Mouse (Mus musculus): ENCODE results near the gene Hoxd1.

DNA sequence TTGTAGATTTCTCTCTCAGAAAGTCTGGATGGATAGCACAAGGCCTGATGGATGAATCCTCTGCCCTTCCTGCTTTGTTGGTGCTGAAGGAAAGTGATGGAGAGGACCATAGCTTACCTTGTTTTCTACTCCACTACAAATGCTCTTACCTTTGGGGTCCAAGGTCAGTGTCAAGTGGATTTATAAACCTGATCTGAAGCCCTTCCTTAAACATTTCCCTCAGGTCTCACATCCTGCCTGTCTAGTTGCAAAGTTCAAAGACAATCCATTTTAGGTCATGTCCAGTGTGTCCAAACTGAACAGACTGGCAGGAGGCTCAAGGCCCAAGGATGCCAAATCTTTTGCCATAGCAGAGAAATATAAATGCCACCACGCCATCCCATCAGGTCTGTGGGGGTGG lies 10.9 kb upstream of the Hoxd1 start:
- TF ChIP-seq CTCF (IDR thresholded peaks at IDR 0.05; ENCODE audit: control insufficient read depth, insufficient read depth, low read length) (no peak), POLR2A (IDR thresholded peaks at IDR 0.05; ENCODE audit: borderline replicate concordance, control insufficient read depth, low read depth, low read length) (no peak)

Measured in bone marrow, adult 2 months (tissue).